Mouse (Mus musculus) retina, postnatal 7 days (tissue): ENCODE measurements around the gene Syce3.

Experiments
- DNase-seq: peaks from one replicate; pipeline ENCODE4 v3.0.0-alpha.2; 2012; ENCODE audit warnings: low read depth, low spot score

Gene Syce3

GRCm38 (mm10) chr15:89373027-89373761, 37.1 kb downstream of the Syce3 start:
- DNase-seq = peak; percentile 67

- no peak for DNase-seq
These were observed 37.8 kb downstream of the Syce3 start for GRCm38 (mm10) chr15:89372536-89372935.

GRCm38 (mm10) chr15:89372068-89372467, 38.2 kb downstream of the Syce3 start:
- no peak for DNase-seq

GRCm38 (mm10) chr15:89365141-89365551, 45.2 kb downstream of the Syce3 start:
- no peak for DNase-seq

GRCm38 (mm10) chr15:89363051-89363450, 47.3 kb downstream of the Syce3 start:
- no peak for DNase-seq

- DNase-seq = no peak
These were observed 51.5 kb downstream of the Syce3 start for GRCm38 (mm10) chr15:89358784-89359183.

GRCm38 (mm10) chr15:89356372-89356771, 53.9 kb downstream of the Syce3 start:
- no peak for DNase-seq

GRCm38 (mm10) chr15:89355241-89356187, 54.8 kb downstream of the Syce3 start, which contains the start of the genes Lmf2 and Ncaph2:
Gene Lmf2 (minus strand): TSS chr15:89355659.
Gene Ncaph2 (plus strand): TSS chr15:89355719.
- peak; percentile 94 for DNase-seq

GRCm38 (mm10) chr15:89354455-89354854, 55.8 kb downstream of the Syce3 start:
- no peak for DNase-seq

GRCm38 (mm10) chr15:89353837-89354236, 56.5 kb downstream of the Syce3 start:
- no peak for DNase-seq

GRCm38 (mm10) chr15:89352795-89353194, 57.5 kb downstream of the Syce3 start:
- no peak for DNase-seq

GRCm38 (mm10) chr15:89352054-89352453, 58.2 kb downstream of the Syce3 start:
- DNase-seq = no peak

GRCm38 (mm10) chr15:89351302-89351701, 59.0 kb downstream of the Syce3 start:
- DNase-seq = no peak

GRCm38 (mm10) chr15:89350447-89350846, 59.9 kb downstream of the Syce3 start:
- no peak for DNase-seq

GRCm38 (mm10) chr15:89343325-89343724, 67.0 kb downstream of the Syce3 start:
- no peak for DNase-seq

- DNase-seq = no peak
These were observed 68.6 kb downstream of the Syce3 start for GRCm38 (mm10) chr15:89341678-89342077.
